Mouse (Mus musculus) left cerebral cortex, adult 11 months (tissue): ENCODE data around the gene Kif14.
"Not testable (repeated sequence)": the region's sequence is repeated elsewhere in the genome, so short reads cannot be mapped to it uniquely, and the experiment has no call there.

Experiments used
- DNase-seq: peaks from one replicate; pipeline ENCODE4 v3.0.0; 2022; ENCODE audit warnings: low spot score

Kif14 gene

GRCm38 (mm10) chr1:136491681-136492080 lies 25.5 kb downstream of the Kif14 start:
- no peak for DNase-seq

GRCm38 (mm10) chr1:136492232-136492631 lies 26.1 kb downstream of the Kif14 start:
- DNase-seq: no peak

- DNase-seq: no peak
Observed at GRCm38 (mm10) chr1:136499317-136499716, 33.2 kb downstream of the Kif14 start.

GRCm38 (mm10) chr1:136502936-136503335 lies 36.8 kb downstream of the Kif14 start:
- no peak for DNase-seq

GRCm38 (mm10) chr1:136506255-136506654 lies 40.1 kb downstream of the Kif14 start:
- not testable (repeated sequence) for DNase-seq

GRCm38 (mm10) chr1:136512317-136512716 lies 46.2 kb downstream of the Kif14 start:
- DNase-seq: no peak

GRCm38 (mm10) chr1:136513181-136513580 lies 47.0 kb downstream of the Kif14 start:
- no peak for DNase-seq

- no peak for DNase-seq
Observed at GRCm38 (mm10) chr1:136518699-136519356, 52.7 kb downstream of the Kif14 start.

- peak; percentile 49 for DNase-seq
Observed at GRCm38 (mm10) chr1:136521363-136521937, 55.3 kb downstream of the Kif14 start.

- peak; percentile 31 for DNase-seq
Observed at GRCm38 (mm10) chr1:136524917-136525316, 58.8 kb downstream of the Kif14 start.

- no peak for DNase-seq
Observed at GRCm38 (mm10) chr1:136525818-136526217, 59.7 kb downstream of the Kif14 start.

- DNase-seq: peak; percentile 12
Observed at GRCm38 (mm10) chr1:136527163-136527562, 61.0 kb downstream of the Kif14 start.

GRCm38 (mm10) chr1:136532556-136532955 lies 66.4 kb downstream of the Kif14 start:
- DNase-seq: no peak

GRCm38 (mm10) chr1:136536947-136537346 lies 70.8 kb downstream of the Kif14 start:
- DNase-seq: no peak

- no peak for DNase-seq
Observed at GRCm38 (mm10) chr1:136538247-136538646, 72.1 kb downstream of the Kif14 start.

GRCm38 (mm10) chr1:136540407-136540895 lies 74.3 kb downstream of the Kif14 start:
- DNase-seq: no peak

- no peak for DNase-seq
Observed at GRCm38 (mm10) chr1:136541618-136542376, 75.7 kb downstream of the Kif14 start.

GRCm38 (mm10) chr1:136543920-136544319 lies 77.8 kb downstream of the Kif14 start:
- DNase-seq: no peak

- DNase-seq: no peak
Observed at GRCm38 (mm10) chr1:136547068-136547467, 80.9 kb downstream of the Kif14 start.

GRCm38 (mm10) chr1:136550285-136550684 lies 84.1 kb downstream of the Kif14 start:
- DNase-seq: no peak

- peak; percentile 83 for DNase-seq
Observed at GRCm38 (mm10) chr1:136550851-136551540, 84.9 kb downstream of the Kif14 start.

GRCm38 (mm10) chr1:136554686-136555085 lies 88.5 kb downstream of the Kif14 start:
- DNase-seq: no peak
